Mouse (Mus musculus) testis, adult 2 months (tissue): ENCODE measurements around the gene Zdhhc13. TPM values are rescaled to one million over a fixed set of nuclear protein-coding genes. Genes with fewer than 3 reads are reported as not detected.

Experiments
- H3K27ac ChIP-seq: fragments of 200-500 bp; 2 replicates; pipeline ENCODE4 v1.5.1; 2012; ENCODE audit warnings: low read depth, low read length; ENCODE audit not compliant: control insufficient read depth, insufficient read depth
- H3K27me3 ChIP-seq: fragments of 200-500 bp; 2 replicates; pipeline ENCODE4 v1.6.1; 2012; ENCODE audit warnings: mild to moderate bottlenecking, low read length, moderate library complexity; ENCODE audit not compliant: control insufficient read depth, insufficient read depth
- H3K36me3 ChIP-seq: fragments of 200-500 bp; 2 replicates; pipeline ENCODE4 v1.6.1; 2012; ENCODE audit warnings: mild to moderate bottlenecking, low read length; ENCODE audit not compliant: control insufficient read depth, insufficient read depth
- H3K4me1 ChIP-seq: fragments of 200-500 bp; 2 replicates; pipeline ENCODE4 v1.6.1; 2012; ENCODE audit warnings: low read length; ENCODE audit not compliant: control insufficient read depth, insufficient read depth
- H3K4me3 ChIP-seq: fragments of 200-500 bp; 2 replicates; pipeline ENCODE4 v1.5.1; 2012; ENCODE audit warnings: low read depth, mild to moderate bottlenecking, low read length, moderate library complexity, mixed read lengths; ENCODE audit not compliant: control insufficient read depth
- CTCF ChIP-seq: fragments of 200-500 bp; IDR thresholded peaks from 2 replicates; pipeline ENCODE4 v1.5.1; 2012; ENCODE audit warnings: low read depth, mild to moderate bottlenecking, inconsistent platforms, low read length, moderate library complexity; ENCODE audit not compliant: control insufficient read depth, insufficient read depth, insufficient replicate concordance
- POLR2A ChIP-seq: fragments of 200-500 bp; IDR thresholded peaks from 2 replicates; pipeline ENCODE4 v1.6.1; 2012; ENCODE audit warnings: low read depth, mild to moderate bottlenecking, inconsistent platforms, low read length, moderate library complexity; ENCODE audit not compliant: control insufficient read depth
- polyA plus RNA-seq: library from polyadenylated mRNA; depleted of rRNA; stranded (reverse); fragments of >200 nt; gene quantifications from 2 replicates; pipeline ENCODE4 v1.2.3, GENCODE M21; 2012

Zdhhc13 gene
- polyA plus RNA-seq, 1 experiment: 12.4 TPM

- Histone ChIP-seq H3K27ac (no peak overlapping the region), H3K4me1 (no peaks in the 10 kb centered on the region), H3K27me3 (no peaks in the 10 kb centered on the region), H3K4me3 (no peak overlapping the region), H3K36me3 (no peaks in the 10 kb centered on the region)
- TF ChIP-seq CTCF (no peak), POLR2A (no peak)
Measured at GRCm38 (mm10) chr7:48846755-48847154, 58.0 kb downstream of the Zdhhc13 start.

DNA sequence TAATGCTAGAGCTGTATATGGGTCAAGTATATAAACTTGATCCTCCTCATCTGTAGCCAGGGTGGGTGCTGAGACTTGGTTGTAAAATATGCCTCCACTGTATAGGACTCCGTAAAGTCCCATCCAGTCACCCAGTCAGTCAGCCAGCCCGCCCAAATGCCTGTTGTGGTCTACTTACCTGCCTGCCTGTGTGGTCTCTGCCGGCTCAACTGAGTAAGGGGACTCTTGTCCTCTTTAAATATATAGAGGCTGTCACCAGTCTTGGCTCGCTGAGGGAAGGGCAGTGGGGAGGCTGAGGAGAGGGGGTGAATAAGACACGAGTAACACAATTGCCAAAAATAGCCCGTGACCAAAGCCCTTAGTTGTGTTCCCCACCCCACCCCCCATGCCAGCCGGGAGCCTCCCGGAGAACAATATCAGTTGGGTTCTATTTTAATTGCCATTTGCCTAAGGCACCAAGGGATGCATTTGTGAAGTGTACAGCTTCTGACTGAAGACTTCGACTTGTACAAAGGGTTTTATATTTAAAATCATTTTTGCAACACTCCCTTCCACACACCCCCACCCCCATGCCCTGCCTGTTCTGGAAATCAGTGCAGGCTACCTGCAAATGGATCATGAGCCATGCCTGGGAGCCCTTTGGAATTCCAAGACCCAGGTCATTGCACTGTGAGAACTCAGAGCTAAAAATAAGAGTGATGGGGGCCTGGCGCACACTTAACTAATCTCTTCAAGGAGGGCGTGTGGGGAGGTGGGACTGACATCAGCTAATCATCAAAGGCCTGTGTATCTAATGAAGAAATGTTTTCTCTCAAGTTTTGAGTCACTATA, 59.2 kb downstream of the Zdhhc13 start, which contains the start of gene Csrp3:
TSS of gene Csrp3 (minus strand) at position 214 of the 831 bp plus-strand sequence.
- H3K4me1 ChIP-seq: no peaks in the 10 kb centered on the region
- H3K4me3 ChIP-seq: no peak within 1 kb of the TSS
- H3K27me3 ChIP-seq: no peaks in the 10 kb centered on the region
- no peak for TF ChIP-seq POLR2A
- no peak for TF ChIP-seq CTCF
- H3K36me3 ChIP-seq: no peaks in the 10 kb centered on the region
- H3K27ac ChIP-seq: no peak within 1 kb of the TSS

- no peaks in the 10 kb centered on the region for H3K36me3 ChIP-seq
- H3K4me3 ChIP-seq: no peak overlapping the region
- no peaks in the 10 kb centered on the region for H3K4me1 ChIP-seq
- no peak for TF ChIP-seq CTCF
- TF ChIP-seq POLR2A: no peak
- no peak overlapping the region for H3K27ac ChIP-seq
- no peaks in the 10 kb centered on the region for H3K27me3 ChIP-seq
Measured at GRCm38 (mm10) chr7:48851529-48852104, 62.8 kb downstream of the Zdhhc13 start.

GRCm38 (mm10) chr7:48853496-48853895, 64.7 kb downstream of the Zdhhc13 start:
- TF ChIP-seq POLR2A: no peak
- no peak for TF ChIP-seq CTCF
- H3K27ac ChIP-seq: no peak overlapping the region
- no peaks in the 10 kb centered on the region for H3K36me3 ChIP-seq
- H3K27me3 ChIP-seq: no peaks in the 10 kb centered on the region
- no peak overlapping the region for H3K4me3 ChIP-seq
- no peaks in the 10 kb centered on the region for H3K4me1 ChIP-seq

DNA sequence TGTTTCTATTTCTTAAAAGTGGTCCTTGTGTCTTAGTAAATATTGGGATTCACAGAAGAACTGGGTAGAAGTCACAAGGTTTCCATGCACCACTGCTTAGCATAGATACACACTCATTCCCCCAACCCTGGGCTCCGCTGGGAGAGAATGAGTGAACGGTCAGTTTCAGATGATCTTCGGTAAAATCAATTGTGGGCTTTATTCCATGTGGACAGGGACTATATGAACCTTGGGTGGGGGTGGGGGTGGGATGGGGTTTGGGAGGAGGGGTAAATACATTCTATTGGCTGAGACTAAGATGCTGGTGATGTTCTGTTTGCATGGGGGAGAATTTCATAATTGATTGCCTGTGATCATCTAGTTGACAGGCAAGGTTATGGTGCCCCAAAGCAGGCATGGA, 66.7 kb downstream of the Zdhhc13 start:
- no peak overlapping the region for H3K27ac ChIP-seq
- TF ChIP-seq POLR2A: no peak
- TF ChIP-seq CTCF: no peak
- H3K4me3 ChIP-seq: no peak overlapping the region
- no peaks in the 10 kb centered on the region for H3K27me3 ChIP-seq
- H3K36me3 ChIP-seq: no peaks in the 10 kb centered on the region
- no peaks in the 10 kb centered on the region for H3K4me1 ChIP-seq

GRCm38 (mm10) chr7:48858257-48858656, 69.5 kb downstream of the Zdhhc13 start:
- no peak for TF ChIP-seq POLR2A
- no peak for TF ChIP-seq CTCF
- Histone ChIP-seq H3K4me3 (no peak overlapping the region), H3K27me3 (no peaks in the 10 kb centered on the region), H3K27ac (no peak overlapping the region), H3K4me1 (no peaks in the 10 kb centered on the region), H3K36me3 (no peaks in the 10 kb centered on the region)

DNA sequence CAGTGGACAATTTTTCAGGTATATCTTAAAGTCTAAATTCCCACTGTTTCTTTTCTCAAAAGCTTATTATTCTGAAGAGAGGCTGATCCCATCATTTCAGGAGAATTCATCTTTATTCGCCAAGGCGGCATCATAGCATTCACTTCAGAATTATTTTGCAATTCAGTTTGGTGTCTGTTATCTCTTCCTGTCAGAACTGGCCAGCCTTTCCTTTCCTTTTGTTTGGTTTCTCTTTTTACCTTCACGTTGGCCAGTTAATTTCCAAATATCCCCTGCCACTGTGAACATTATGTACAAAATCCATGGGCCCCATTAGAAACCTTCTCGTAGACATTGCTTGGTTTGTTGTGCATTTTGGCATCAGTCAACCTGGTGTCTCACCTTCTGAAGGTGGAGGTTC, 70.6 kb downstream of the Zdhhc13 start:
- Histone ChIP-seq H3K27ac (no peak overlapping the region), H3K27me3 (no peaks in the 10 kb centered on the region), H3K4me3 (no peak overlapping the region), H3K36me3 (no peaks in the 10 kb centered on the region), H3K4me1 (no peaks in the 10 kb centered on the region)
- TF ChIP-seq CTCF (no peak), POLR2A (no peak)
